Mouse (Mus musculus): ENCODE measurements around the gene Gm17019. TPM values are rescaled to one million over a fixed set of nuclear protein-coding genes. Genes with fewer than 3 reads are reported as not detected.
"Not testable (repeated sequence)": the region's sequence is repeated elsewhere in the genome, so short reads cannot be mapped to it uniquely, and the experiment has no call there.

Gm17019 gene
- polyA plus RNA-seq, 1 experiment from 2014 or later, result not detected

- not testable (repeated sequence) for H3K4me3 ChIP-seq (ENCODE audit: inconsistent target); H3K27ac ChIP-seq; H3K36me3 ChIP-seq (ENCODE audit: inconsistent target); H3K79me2 ChIP-seq (ENCODE audit: inconsistent target)
- 60% methylated on average over 3 of the region's 3 CpGs for WGBS (ENCODE audit: missing documents)
These were observed 25.9 kb downstream of the Gm17019 start for GRCm38 (mm10) chr5:15006907-15007306.

- H3K4me3 ChIP-seq (ENCODE audit: inconsistent target); H3K36me3 ChIP-seq (ENCODE audit: inconsistent target); H3K27ac ChIP-seq; H3K79me2 ChIP-seq (ENCODE audit: inconsistent target): not testable (repeated sequence)
- WGBS (ENCODE audit: missing documents), result 80% methylated on average over 3 of the region's 3 CpGs
These were observed 26.5 kb downstream of the Gm17019 start for GRCm38 (mm10) chr5:15006288-15006687.

GRCm38 (mm10) chr5:15005584-15005983 lies 27.2 kb downstream of the Gm17019 start:
- not testable (repeated sequence) for H3K27ac ChIP-seq; H3K4me3 ChIP-seq (ENCODE audit: inconsistent target); H3K79me2 ChIP-seq (ENCODE audit: inconsistent target); H3K36me3 ChIP-seq (ENCODE audit: inconsistent target)
- WGBS (ENCODE audit: missing documents), result no CpG with 5 or more reads among the region's 4 CpGs

GRCm38 (mm10) chr5:15004569-15005562 lies 27.9 kb downstream of the Gm17019 start:
- H3K36me3 ChIP-seq (ENCODE audit: inconsistent target); H3K27ac ChIP-seq; H3K79me2 ChIP-seq (ENCODE audit: inconsistent target); H3K4me3 ChIP-seq (ENCODE audit: inconsistent target): not testable (repeated sequence)
- WGBS (ENCODE audit: missing documents), result 90% methylated on average over 3 of the region's 5 CpGs

- 79% methylated on average over 9 of the region's 9 CpGs for WGBS (ENCODE audit: missing documents)
These were observed 34.7 kb downstream of the Gm17019 start for GRCm38 (mm10) chr5:14998077-14998476.

GRCm38 (mm10) chr5:14997556-14997955 lies 35.2 kb downstream of the Gm17019 start:
- H3K79me2 ChIP-seq (ENCODE audit: inconsistent target); H3K27ac ChIP-seq; H3K36me3 ChIP-seq (ENCODE audit: inconsistent target); H3K4me3 ChIP-seq (ENCODE audit: inconsistent target): not testable (repeated sequence)
- 94% methylated on average over 4 of the region's 4 CpGs for WGBS (ENCODE audit: missing documents)

More at GRCm38 (mm10) chr5:14998077-14998476, 34.7 kb downstream of the Gm17019 start:
- not testable (repeated sequence) for H3K4me3 ChIP-seq (ENCODE audit: inconsistent target); H3K36me3 ChIP-seq (ENCODE audit: inconsistent target); H3K27ac ChIP-seq; H3K79me2 ChIP-seq (ENCODE audit: inconsistent target)

GRCm38 (mm10) chr5:14996670-14997249 lies 36.0 kb downstream of the Gm17019 start:
- WGBS (ENCODE audit: missing documents), result 81% methylated on average over 4 of the region's 7 CpGs
- H3K27ac ChIP-seq; H3K79me2 ChIP-seq (ENCODE audit: inconsistent target); H3K36me3 ChIP-seq (ENCODE audit: inconsistent target); H3K4me3 ChIP-seq (ENCODE audit: inconsistent target): not testable (repeated sequence)

GRCm38 (mm10) chr5:14994124-14994523 lies 38.7 kb downstream of the Gm17019 start:
- WGBS (ENCODE audit: missing documents), result 83% methylated on average over 1 of the region's 6 CpGs
- not testable (repeated sequence) for H3K4me3 ChIP-seq (ENCODE audit: inconsistent target)

GRCm38 (mm10) chr5:14990375-14991158 lies 42.2 kb downstream of the Gm17019 start:
- WGBS (ENCODE audit: missing documents), result 93% methylated on average over 6 of the region's 8 CpGs
- not testable (repeated sequence) for H3K27ac ChIP-seq; H3K36me3 ChIP-seq (ENCODE audit: inconsistent target); H3K79me2 ChIP-seq (ENCODE audit: inconsistent target); H3K4me3 ChIP-seq (ENCODE audit: inconsistent target)

More at GRCm38 (mm10) chr5:14994124-14994523, 38.7 kb downstream of the Gm17019 start:
- H3K36me3 ChIP-seq (ENCODE audit: inconsistent target); H3K79me2 ChIP-seq (ENCODE audit: inconsistent target); H3K27ac ChIP-seq: not testable (repeated sequence)

- not testable (repeated sequence) for H3K36me3 ChIP-seq (ENCODE audit: inconsistent target); H3K4me3 ChIP-seq (ENCODE audit: inconsistent target); H3K27ac ChIP-seq; H3K79me2 ChIP-seq (ENCODE audit: inconsistent target)
- no CpG with 5 or more reads among the region's 6 CpGs for WGBS (ENCODE audit: missing documents)
These were observed 46.0 kb downstream of the Gm17019 start for GRCm38 (mm10) chr5:14986649-14987387.

Other genes with a start within 250 kb of the Gm17019 start
- not detected in 3 replicates for gene Gm9758, start 118.1 kb downstream of the Gm17019 start, polyA plus RNA-seq (2018)
- gene Speer4e, start 94.6 kb downstream of the Gm17019 start, polyA plus RNA-seq (2018), result not detected in 3 replicates
- gene Gm10354, start 54.1 kb downstream of the Gm17019 start, polyA plus RNA-seq (2018), result not detected in 3 replicates